Mouse (Mus musculus) bone marrow macrophage, adult 2 months (primary cell): ENCODE results near the gene Vps13d.

ENCODE experiments used
- CTCF ChIP-seq: IDR thresholded peaks from 2 replicates; pipeline ENCODE4 v1.5.1; 2012; ENCODE audit warnings: low read depth, mild to moderate bottlenecking, low read length, moderate library complexity
- POLR2A ChIP-seq: IDR thresholded peaks from 2 replicates; pipeline ENCODE4 v1.6.1; 2012; ENCODE audit warnings: mild to moderate bottlenecking, low read depth, low read length, borderline replicate concordance

DNA sequence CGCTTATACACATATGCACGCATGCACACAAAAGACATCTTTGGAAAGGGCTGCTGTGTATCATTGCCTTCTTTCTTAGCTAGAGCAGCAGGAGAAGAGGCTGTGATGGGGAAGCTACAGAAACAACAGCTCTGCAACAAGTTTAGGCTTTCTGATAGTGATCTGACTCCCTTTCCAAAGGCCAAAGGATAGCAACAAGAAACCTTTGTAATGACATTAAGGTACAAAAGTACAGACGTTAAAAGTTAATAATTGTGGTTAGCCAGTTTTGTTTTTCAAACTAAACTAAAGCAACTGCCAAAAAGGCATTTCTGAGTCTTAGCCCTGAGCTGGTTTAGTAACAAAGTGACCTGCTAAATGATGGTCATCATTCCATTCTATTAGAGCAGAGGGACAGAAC is 139.0 kb downstream of the Vps13d start:
- TF ChIP-seq CTCF (no peak), POLR2A (no peak)
